Mouse (Mus musculus): ENCODE data around the gene Rgl2. TPM values are rescaled to one million over a fixed set of nuclear protein-coding genes. Genes with fewer than 3 reads are reported as not detected.

The Rgl2 gene
- polyA plus RNA-seq, 1 experiment: 171 TPM

DNA sequence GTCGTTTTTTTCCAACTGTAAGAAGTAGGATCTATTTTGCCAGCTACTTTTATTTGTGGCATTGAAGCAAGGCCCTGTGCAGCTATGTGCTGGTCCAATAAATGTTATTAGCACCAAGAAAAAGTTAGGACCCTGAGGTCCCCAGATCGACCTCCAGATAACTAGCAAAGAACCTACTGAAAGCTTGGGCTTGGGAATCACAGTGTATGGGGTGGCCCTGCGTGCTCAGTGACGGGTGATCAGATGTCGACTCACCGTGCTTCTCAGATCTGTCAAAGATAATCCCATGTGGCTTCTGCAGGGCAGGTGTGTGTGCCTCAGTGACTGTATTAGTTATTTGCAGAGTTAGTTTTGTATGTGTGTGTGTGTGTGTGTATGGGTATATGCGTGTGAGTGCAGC lies 8.0 kb upstream of the Rgl2 start:
- no peak overlapping the region for H3K27ac ChIP-seq (ENCODE audit: insufficient read depth, low read length)
- no peak overlapping the region for H3K4me3 ChIP-seq (replicated peaks; ENCODE audit: insufficient read depth, low read depth, low read length)
- DNase-seq: no peak
- 89% methylated on average over 7 of the region's 7 CpGs for WGBS
- H3K27me3 ChIP-seq (ENCODE audit: control insufficient read depth, insufficient read depth, low read length): no peaks in the 10 kb centered on the region
- peaks cover 11% of the 10 kb centered on the region for H3K4me1 ChIP-seq (ENCODE audit: control insufficient read depth, insufficient read depth, low read length)
- TF ChIP-seq POLR2A (IDR thresholded peaks at IDR 0.05; ENCODE audit: borderline replicate concordance, insufficient read depth, low read length): no peak
- no peak for TF ChIP-seq CTCF (IDR thresholded peaks at IDR 0.05; ENCODE audit: borderline replicate concordance, insufficient read depth, low read depth, low read length)

DNA sequence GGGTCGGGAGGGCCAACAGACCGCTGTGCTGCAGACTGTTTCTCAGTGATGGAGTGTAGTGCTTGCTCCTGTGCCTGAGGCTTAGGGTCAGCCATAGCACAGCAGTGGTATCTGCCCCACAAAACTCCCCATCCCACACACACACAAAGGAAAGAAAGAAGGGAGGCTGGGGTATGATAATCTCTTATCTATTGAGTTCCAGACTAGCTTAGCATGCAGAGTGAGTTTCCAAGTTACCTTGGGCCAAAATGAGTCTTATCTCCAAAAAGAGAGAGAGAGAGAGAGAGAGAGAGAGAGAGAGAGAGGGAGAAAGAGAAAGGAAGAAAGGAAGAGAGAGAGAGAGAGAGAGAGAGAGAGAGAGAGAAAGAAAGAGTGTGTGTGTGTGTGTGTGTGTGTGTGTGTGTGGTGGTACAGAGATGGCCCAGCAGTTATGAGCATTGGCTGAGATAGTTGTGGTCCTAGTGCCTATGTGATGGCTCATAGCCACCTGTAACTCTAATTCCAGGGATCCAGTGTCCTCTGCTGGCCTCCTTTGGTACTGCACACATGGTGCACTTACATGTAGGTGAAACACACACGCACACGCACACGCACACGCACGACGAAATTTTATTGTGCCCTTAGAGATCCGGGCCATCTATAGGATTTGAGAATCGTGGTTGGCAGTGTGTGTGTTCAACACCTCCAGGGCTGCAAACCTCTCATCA lies 4.6 kb upstream of the Rgl2 start:
- no peak for DNase-seq
- H3K27me3 ChIP-seq (ENCODE audit: control insufficient read depth, insufficient read depth, low read length): no peaks in the 10 kb centered on the region
- H3K4me1 ChIP-seq (ENCODE audit: control insufficient read depth, insufficient read depth, low read length): no peaks in the 10 kb centered on the region
- H3K4me3 ChIP-seq (replicated peaks; ENCODE audit: insufficient read depth, low read depth, low read length): no peak overlapping the region
- H3K27ac ChIP-seq (ENCODE audit: insufficient read depth, low read length): no peak overlapping the region
- TF ChIP-seq CTCF (IDR thresholded peaks at IDR 0.05; ENCODE audit: borderline replicate concordance, insufficient read depth, low read depth, low read length): peak; percentile 41; the same call in 1 of the 2 replicates
- TF ChIP-seq POLR2A (IDR thresholded peaks at IDR 0.05; ENCODE audit: borderline replicate concordance, insufficient read depth, low read length): no peak
- WGBS: 84% methylated on average over 10 of the region's 10 CpGs

DNA sequence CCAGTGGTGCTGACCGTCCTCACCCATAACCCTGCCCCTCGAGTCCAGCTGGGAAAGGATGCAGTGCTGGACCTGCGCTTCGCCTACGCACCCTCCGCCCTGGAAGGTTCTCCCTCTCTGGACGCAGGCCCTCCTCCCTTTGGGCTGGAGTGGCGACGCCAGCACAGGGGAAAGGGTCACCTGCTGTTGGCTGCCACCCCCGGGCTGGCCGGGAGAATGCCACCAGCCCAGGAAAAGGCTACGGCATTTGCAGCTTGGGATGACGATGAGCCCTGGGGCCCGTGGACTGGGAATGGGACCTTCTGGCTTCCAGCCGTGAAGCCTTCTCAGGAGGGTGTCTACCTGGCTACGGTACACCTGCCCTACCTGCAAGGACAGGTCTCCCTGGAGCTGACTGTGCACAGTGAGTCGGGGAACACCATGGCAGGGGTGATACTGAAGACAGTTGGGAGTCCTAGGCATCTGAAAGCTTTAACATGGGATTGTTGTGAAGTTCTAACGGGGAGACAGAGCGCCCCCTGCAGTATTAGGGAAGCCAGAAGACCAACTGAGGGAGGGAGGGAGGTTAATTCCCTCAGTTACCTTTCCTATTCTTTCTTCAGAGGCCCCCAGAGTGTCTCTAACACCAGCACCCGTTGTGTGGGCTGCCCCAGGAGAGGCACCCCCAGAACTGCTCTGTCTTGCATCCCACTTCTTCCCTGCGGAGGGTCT lies 3.8 kb upstream of the Rgl2 start:
- H3K4me1 ChIP-seq (ENCODE audit: control insufficient read depth, insufficient read depth, low read length): no peaks in the 10 kb centered on the region
- WGBS: 79% methylated on average over 21 of the region's 21 CpGs
- no peak overlapping the region for H3K4me3 ChIP-seq (replicated peaks; ENCODE audit: insufficient read depth, low read depth, low read length)
- TF ChIP-seq POLR2A (IDR thresholded peaks at IDR 0.05; ENCODE audit: borderline replicate concordance, insufficient read depth, low read length) (no peak), CTCF (IDR thresholded peaks at IDR 0.05; ENCODE audit: borderline replicate concordance, insufficient read depth, low read depth, low read length) (no peak)
- no peak overlapping the region for H3K27ac ChIP-seq (ENCODE audit: insufficient read depth, low read length)
- no peaks in the 10 kb centered on the region for H3K27me3 ChIP-seq (ENCODE audit: control insufficient read depth, insufficient read depth, low read length)
- peak in 1 of 2 experiments; percentile 8 for DNase-seq

DNA sequence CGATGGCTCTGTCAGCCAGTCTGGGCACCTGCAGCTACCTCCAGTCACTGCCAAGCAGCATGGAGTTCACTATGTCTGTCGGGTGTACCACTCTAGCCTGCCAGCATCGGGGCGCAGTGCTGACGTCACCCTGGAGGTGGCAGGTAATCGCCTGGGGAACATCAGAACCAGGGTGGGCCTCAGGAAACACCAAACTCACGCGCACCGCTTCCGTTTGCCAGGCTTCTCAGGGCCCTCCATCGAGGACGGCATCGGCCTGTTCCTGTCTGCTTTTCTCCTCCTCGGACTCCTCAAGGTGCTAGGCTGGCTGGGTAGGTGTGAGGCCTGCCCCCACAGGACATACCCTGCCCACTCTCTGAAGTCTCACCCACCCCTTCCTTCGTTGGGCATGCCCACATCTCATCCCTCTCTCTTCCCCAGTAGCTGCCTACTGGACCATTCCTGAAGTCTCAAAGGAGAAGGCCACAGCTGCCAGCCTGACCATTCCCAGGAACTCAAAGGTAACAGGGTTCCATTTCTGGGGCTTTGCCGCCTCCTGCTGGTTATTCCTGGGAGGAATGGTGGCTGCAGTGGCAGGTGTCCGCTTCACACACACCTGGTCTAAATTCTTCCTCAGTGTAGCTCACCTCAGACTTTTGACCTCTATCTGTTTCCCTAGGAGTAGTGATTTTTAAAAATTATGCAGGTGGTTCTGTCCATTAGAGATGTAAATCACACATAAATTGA lies 3.0 kb upstream of the Rgl2 start:
- no peak overlapping the region for H3K27ac ChIP-seq (ENCODE audit: insufficient read depth, low read length)
- no peaks in the 10 kb centered on the region for H3K27me3 ChIP-seq (ENCODE audit: control insufficient read depth, insufficient read depth, low read length)
- DNase-seq: no peak

DNA sequence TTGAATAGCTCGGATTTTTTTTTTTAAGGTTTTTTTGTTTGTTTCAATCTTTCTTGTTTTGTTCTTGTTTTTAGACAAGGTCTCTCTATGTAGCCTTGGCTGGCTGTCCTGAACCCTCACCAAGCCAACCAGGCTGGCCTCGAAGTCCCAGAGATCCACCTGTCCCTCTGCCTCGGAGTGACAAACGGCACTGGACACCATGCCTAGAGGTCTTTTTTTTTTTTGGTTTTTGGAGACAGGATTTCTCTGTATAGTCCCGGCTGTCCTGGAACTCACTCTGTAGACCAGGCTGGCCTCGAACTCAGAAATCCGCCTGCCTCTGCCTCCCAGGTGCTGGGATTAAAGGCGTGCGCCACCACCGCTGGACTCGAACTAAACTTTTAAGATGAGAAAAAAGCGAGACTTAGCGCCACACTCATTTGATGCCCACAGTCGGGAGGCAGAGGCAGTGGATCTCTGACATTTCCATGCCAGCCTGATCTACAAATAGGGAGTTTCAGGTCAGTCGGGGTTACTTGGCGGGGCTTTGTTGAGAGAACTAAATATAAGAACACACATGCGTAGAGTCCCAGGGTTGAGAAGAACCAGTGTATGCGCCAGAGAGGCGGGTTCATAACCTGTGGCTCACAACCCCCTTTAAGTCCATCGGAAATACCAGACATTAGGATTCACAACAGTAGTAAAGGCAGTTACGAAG lies 944 bp upstream of the Rgl2 start:
- peak overlapping the region; percentile 94 for H3K4me3 ChIP-seq (replicated peaks; ENCODE audit: insufficient read depth, low read depth, low read length)
- WGBS: 50% methylated on average over 21 of the region's 21 CpGs
- DNase-seq: peak in 1 of 2 experiments; percentile 10
- no peaks in the 10 kb centered on the region for H3K27me3 ChIP-seq (ENCODE audit: control insufficient read depth, insufficient read depth, low read length)
- no peak overlapping the region for H3K27ac ChIP-seq (ENCODE audit: insufficient read depth, low read length)
- H3K4me1 ChIP-seq (ENCODE audit: control insufficient read depth, insufficient read depth, low read length): peaks cover 5% of the 10 kb centered on the region; the same call in 1 of the 2 replicates
- TF ChIP-seq CTCF (IDR thresholded peaks at IDR 0.05; ENCODE audit: borderline replicate concordance, insufficient read depth, low read depth, low read length): no peak
- no peak for TF ChIP-seq POLR2A (IDR thresholded peaks at IDR 0.05; ENCODE audit: borderline replicate concordance, insufficient read depth, low read length)

More for the DNA sequence above, 3.0 kb upstream of the Rgl2 start:
- WGBS: 71% methylated on average over 17 of the region's 17 CpGs
- Histone ChIP-seq H3K4me1 (ENCODE audit: control insufficient read depth, insufficient read depth, low read length) (peaks cover 3% of the 10 kb centered on the region; the same call in 1 of the 2 replicates), H3K4me3 (replicated peaks; ENCODE audit: insufficient read depth, low read depth, low read length) (no peak overlapping the region)
- TF ChIP-seq POLR2A (IDR thresholded peaks at IDR 0.05; ENCODE audit: borderline replicate concordance, insufficient read depth, low read length) (no peak), CTCF (IDR thresholded peaks at IDR 0.05; ENCODE audit: borderline replicate concordance, insufficient read depth, low read depth, low read length) (no peak; the same call in 1 of the 2 replicates)

DNA sequence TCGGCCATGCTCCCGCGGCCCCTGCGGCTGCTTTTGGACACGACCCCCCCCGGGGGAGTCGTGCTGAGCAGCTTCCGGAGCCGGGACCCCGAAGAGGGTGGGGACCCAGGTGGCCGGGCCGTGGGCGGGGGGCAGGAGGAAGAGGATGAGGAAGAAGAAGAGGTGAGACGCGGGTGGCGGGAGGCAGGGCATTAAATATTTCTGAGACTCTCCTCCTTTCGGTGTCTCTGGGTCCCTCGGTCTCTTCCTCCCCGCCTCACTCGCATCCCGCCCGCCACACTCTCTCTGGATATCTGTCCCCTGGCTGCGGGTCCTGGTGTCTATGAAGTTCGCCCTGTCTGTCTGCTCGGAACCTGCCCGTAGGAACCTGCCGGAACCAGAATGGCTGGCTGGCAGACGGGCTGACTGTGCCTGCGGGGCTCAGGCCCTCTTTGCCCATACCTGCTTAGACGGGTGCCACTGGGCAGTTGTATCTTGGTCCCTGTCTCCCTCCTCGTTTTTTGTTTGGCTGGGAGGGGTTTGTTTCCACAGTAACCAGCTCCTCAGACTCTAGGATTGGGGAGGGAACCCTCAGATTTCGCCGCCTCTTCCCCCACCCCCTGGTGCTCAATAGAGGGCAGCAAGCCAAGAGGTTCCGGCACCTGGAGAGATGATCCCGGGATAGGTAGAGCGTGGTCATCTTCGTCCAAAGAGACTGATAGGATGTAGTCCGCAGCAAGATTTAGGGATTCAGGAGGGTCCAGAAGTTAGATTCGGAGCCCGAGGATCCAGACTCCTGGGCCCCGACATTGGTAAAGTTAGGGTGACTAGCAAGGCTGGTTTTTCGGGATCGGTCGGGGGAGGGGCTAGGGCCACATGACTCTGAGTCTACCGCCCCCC lies 1.2 kb downstream of the Rgl2 start:
- under 1% methylated on average over 45 of the region's 45 CpGs for WGBS
- peak; percentile 70 to 73 for DNase-seq
- Histone ChIP-seq H3K4me1 (ENCODE audit: control insufficient read depth, insufficient read depth, low read length) (peaks cover 5% of the 10 kb centered on the region; the same call in 1 of the 2 replicates), H3K4me3 (replicated peaks; ENCODE audit: insufficient read depth, low read depth, low read length) (peak overlapping the region; percentile 94), H3K27ac (ENCODE audit: insufficient read depth, low read length) (peak overlapping the region; percentile 84), H3K27me3 (ENCODE audit: control insufficient read depth, insufficient read depth, low read length) (no peaks in the 10 kb centered on the region)
- no peak for TF ChIP-seq CTCF (IDR thresholded peaks at IDR 0.05; ENCODE audit: borderline replicate concordance, insufficient read depth, low read depth, low read length)
- no peak for TF ChIP-seq POLR2A (IDR thresholded peaks at IDR 0.05; ENCODE audit: borderline replicate concordance, insufficient read depth, low read length)

All from cerebellum, adult 2 months (tissue).